Mouse (Mus musculus) mature B cell (primary cell): ENCODE data around the gene Tnni1.

Source experiments
- in situ Hi-C: fragments of 300-500 bp; cut with MboI; formaldehyde crosslinking; loops from 2 replicates; pipeline ENCODE4 v1.14.3; 2019

The Tnni1 gene

GRCm38 (mm10) chr1:135843519-135844262 is 64.5 kb downstream of the Tnni1 start:
- in situ Hi-C loops: no loop called here

- in situ Hi-C loops: no loop called here
These were observed 65.2 kb downstream of the Tnni1 start for GRCm38 (mm10) chr1:135844481-135844880.

GRCm38 (mm10) chr1:135846632-135847031 is 67.4 kb downstream of the Tnni1 start:
- in situ Hi-C loops: no loop called here

- in situ Hi-C loops: no loop called here
These were observed 67.9 kb downstream of the Tnni1 start for GRCm38 (mm10) chr1:135847139-135847562.

- in situ Hi-C loops: no loop called here
These were observed 68.5 kb downstream of the Tnni1 start for GRCm38 (mm10) chr1:135847611-135848351.

GRCm38 (mm10) chr1:135850722-135851512 is 71.7 kb downstream of the Tnni1 start:
- in situ Hi-C loops: no loop called here

- in situ Hi-C loops: no loop called here
These were observed 73.0 kb downstream of the Tnni1 start for GRCm38 (mm10) chr1:135852044-135852756.

- in situ Hi-C loops: no loop called here
These were observed 74.0 kb downstream of the Tnni1 start for GRCm38 (mm10) chr1:135853200-135853599.

GRCm38 (mm10) chr1:135854591-135855343 is 75.5 kb downstream of the Tnni1 start:
- in situ Hi-C loops: no loop called here

- in situ Hi-C loops: no loop called here
These were observed 76.1 kb downstream of the Tnni1 start for GRCm38 (mm10) chr1:135855344-135855687.

- in situ Hi-C loops: no loop called here
These were observed 76.8 kb downstream of the Tnni1 start for GRCm38 (mm10) chr1:135856070-135856469.

GRCm38 (mm10) chr1:135857137-135857775 is 78.0 kb downstream of the Tnni1 start:
- in situ Hi-C loops: no loop called here

- in situ Hi-C loops: no loop called here
These were observed 79.3 kb downstream of the Tnni1 start for GRCm38 (mm10) chr1:135858533-135858932.
